Mouse (Mus musculus): ENCODE results near the gene Psmg3. TPM values are rescaled to one million over a fixed set of nuclear protein-coding genes. Genes with fewer than 3 reads are reported as not detected.

The Psmg3 gene
- polyA plus RNA-seq, 1 experiment, result 33.9 TPM

- WGBS, result 15% methylated on average over 13 of the region's 13 CpGs
- no peaks in the 10 kb centered on the region for H3K27me3 ChIP-seq (ENCODE audit: control insufficient read depth, insufficient read depth, low read length)
- no peaks in the 10 kb centered on the region for H3K4me1 ChIP-seq (ENCODE audit: control insufficient read depth, insufficient read depth, low read length)
- no peak for DNase-seq
- TF ChIP-seq POLR2A (IDR thresholded peaks at IDR 0.05; ENCODE audit: borderline replicate concordance, insufficient read depth, low read length) (no peak), CTCF (IDR thresholded peaks at IDR 0.05; ENCODE audit: borderline replicate concordance, insufficient read depth, low read depth, low read length) (no peak)
- H3K27ac ChIP-seq (ENCODE audit: insufficient read depth, low read length), result no peak overlapping the region
- no peak overlapping the region for H3K4me3 ChIP-seq (replicated peaks; ENCODE audit: insufficient read depth, low read depth, low read length)
Observed at GRCm38 (mm10) chr5:139813963-139814381, 12.7 kb downstream of the Psmg3 start.

- Histone ChIP-seq H3K4me3 (replicated peaks; ENCODE audit: insufficient read depth, low read depth, low read length) (no peak overlapping the region), H3K4me1 (ENCODE audit: control insufficient read depth, insufficient read depth, low read length) (no peaks in the 10 kb centered on the region), H3K27me3 (ENCODE audit: control insufficient read depth, insufficient read depth, low read length) (no peaks in the 10 kb centered on the region), H3K27ac (ENCODE audit: insufficient read depth, low read length) (no peak overlapping the region)
- 19% methylated on average over 10 of the region's 10 CpGs for WGBS
- no peak for DNase-seq
- TF ChIP-seq POLR2A (IDR thresholded peaks at IDR 0.05; ENCODE audit: borderline replicate concordance, insufficient read depth, low read length) (no peak), CTCF (IDR thresholded peaks at IDR 0.05; ENCODE audit: borderline replicate concordance, insufficient read depth, low read depth, low read length) (no peak)
Observed at GRCm38 (mm10) chr5:139813126-139813490, 13.6 kb downstream of the Psmg3 start.

- TF ChIP-seq POLR2A (IDR thresholded peaks at IDR 0.05; ENCODE audit: borderline replicate concordance, insufficient read depth, low read length) (no peak), CTCF (IDR thresholded peaks at IDR 0.05; ENCODE audit: borderline replicate concordance, insufficient read depth, low read depth, low read length) (no peak)
- H3K4me3 ChIP-seq (replicated peaks; ENCODE audit: insufficient read depth, low read depth, low read length), result no peak overlapping the region
- H3K27ac ChIP-seq (ENCODE audit: insufficient read depth, low read length), result no peak overlapping the region
- no peak for DNase-seq
- WGBS, result 31% methylated on average over 20 of the region's 20 CpGs
- H3K27me3 ChIP-seq (ENCODE audit: control insufficient read depth, insufficient read depth, low read length), result no peaks in the 10 kb centered on the region
- H3K4me1 ChIP-seq (ENCODE audit: control insufficient read depth, insufficient read depth, low read length), result no peaks in the 10 kb centered on the region
Observed at GRCm38 (mm10) chr5:139812398-139813125, 14.1 kb downstream of the Psmg3 start.

GRCm38 (mm10) chr5:139811677-139812397, 14.8 kb downstream of the Psmg3 start:
- H3K27me3 ChIP-seq (ENCODE audit: control insufficient read depth, insufficient read depth, low read length), result no peaks in the 10 kb centered on the region
- no peak for DNase-seq
- TF ChIP-seq POLR2A (IDR thresholded peaks at IDR 0.05; ENCODE audit: borderline replicate concordance, insufficient read depth, low read length), result no peak
- no peaks in the 10 kb centered on the region for H3K4me1 ChIP-seq (ENCODE audit: control insufficient read depth, insufficient read depth, low read length)
- 75% methylated on average over 15 of the region's 15 CpGs for WGBS
- no peak overlapping the region for H3K27ac ChIP-seq (ENCODE audit: insufficient read depth, low read length)
- no peak overlapping the region for H3K4me3 ChIP-seq (replicated peaks; ENCODE audit: insufficient read depth, low read depth, low read length)

- 54% methylated on average over 4 of the region's 4 CpGs for WGBS
- H3K4me3 ChIP-seq (replicated peaks; ENCODE audit: insufficient read depth, low read depth, low read length), result no peak overlapping the region
- no peaks in the 10 kb centered on the region for H3K4me1 ChIP-seq (ENCODE audit: control insufficient read depth, insufficient read depth, low read length)
- no peaks in the 10 kb centered on the region for H3K27me3 ChIP-seq (ENCODE audit: control insufficient read depth, insufficient read depth, low read length)
- H3K27ac ChIP-seq (ENCODE audit: insufficient read depth, low read length), result no peak overlapping the region
- TF ChIP-seq CTCF (IDR thresholded peaks at IDR 0.05; ENCODE audit: borderline replicate concordance, insufficient read depth, low read depth, low read length) (no peak), POLR2A (IDR thresholded peaks at IDR 0.05; ENCODE audit: borderline replicate concordance, insufficient read depth, low read length) (no peak)
- DNase-seq, result no peak
Observed at GRCm38 (mm10) chr5:139809397-139809796, 17.3 kb downstream of the Psmg3 start.

- H3K27me3 ChIP-seq (ENCODE audit: control insufficient read depth, insufficient read depth, low read length), result no peaks in the 10 kb centered on the region
- DNase-seq, result no peak
- TF ChIP-seq CTCF (IDR thresholded peaks at IDR 0.05; ENCODE audit: borderline replicate concordance, insufficient read depth, low read depth, low read length) (no peak), POLR2A (IDR thresholded peaks at IDR 0.05; ENCODE audit: borderline replicate concordance, insufficient read depth, low read length) (no peak)
- H3K4me1 ChIP-seq (ENCODE audit: control insufficient read depth, insufficient read depth, low read length), result no peaks in the 10 kb centered on the region
- 89% methylated on average over 8 of the region's 8 CpGs for WGBS
- H3K4me3 ChIP-seq (replicated peaks; ENCODE audit: insufficient read depth, low read depth, low read length), result no peak overlapping the region
- H3K27ac ChIP-seq (ENCODE audit: insufficient read depth, low read length), result no peak overlapping the region
Observed at GRCm38 (mm10) chr5:139805924-139806323, 20.8 kb downstream of the Psmg3 start.

GRCm38 (mm10) chr5:139804573-139805111, 22.0 kb downstream of the Psmg3 start:
- Histone ChIP-seq H3K4me3 (replicated peaks; ENCODE audit: insufficient read depth, low read depth, low read length) (no peak overlapping the region), H3K27me3 (ENCODE audit: control insufficient read depth, insufficient read depth, low read length) (no peaks in the 10 kb centered on the region), H3K4me1 (ENCODE audit: control insufficient read depth, insufficient read depth, low read length) (no peaks in the 10 kb centered on the region), H3K27ac (ENCODE audit: insufficient read depth, low read length) (no peak overlapping the region)
- 90% methylated on average over 11 of the region's 11 CpGs for WGBS
- DNase-seq, result no peak
- no peak for TF ChIP-seq POLR2A (IDR thresholded peaks at IDR 0.05; ENCODE audit: borderline replicate concordance, insufficient read depth, low read length)
- no peak for TF ChIP-seq CTCF (IDR thresholded peaks at IDR 0.05; ENCODE audit: borderline replicate concordance, insufficient read depth, low read depth, low read length)

GRCm38 (mm10) chr5:139804107-139804551, 22.6 kb downstream of the Psmg3 start:
- Histone ChIP-seq H3K27ac (ENCODE audit: insufficient read depth, low read length) (no peak overlapping the region), H3K27me3 (ENCODE audit: control insufficient read depth, insufficient read depth, low read length) (no peaks in the 10 kb centered on the region), H3K4me1 (ENCODE audit: control insufficient read depth, insufficient read depth, low read length) (no peaks in the 10 kb centered on the region), H3K4me3 (replicated peaks; ENCODE audit: insufficient read depth, low read depth, low read length) (no peak overlapping the region)
- no peak for DNase-seq
- TF ChIP-seq CTCF (IDR thresholded peaks at IDR 0.05; ENCODE audit: borderline replicate concordance, insufficient read depth, low read depth, low read length), result no peak
- no peak for TF ChIP-seq POLR2A (IDR thresholded peaks at IDR 0.05; ENCODE audit: borderline replicate concordance, insufficient read depth, low read length)
- WGBS, result 12% methylated on average over 6 of the region's 6 CpGs

Data from cerebellum, adult 2 months (tissue).